Mouse (Mus musculus) ES-Bruce4 (cell line): ENCODE results near the gene Dbil5. TPM values are rescaled to one million over a fixed set of nuclear protein-coding genes. Genes with fewer than 3 reads are reported as not detected.

Experiments
- H3K27ac ChIP-seq: 2 replicates; pipeline ENCODE4 v1.5.1; 2012; ENCODE audit warnings: low read length, inconsistent platforms; ENCODE audit not compliant: insufficient read depth
- H3K27me3 ChIP-seq: 2 replicates; pipeline ENCODE4 v1.6.1; 2012; ENCODE audit warnings: mild to moderate bottlenecking, low read length, inconsistent platforms; ENCODE audit not compliant: control insufficient read depth, poor library complexity, insufficient read depth, severe bottlenecking
- H3K36me3 ChIP-seq: 2 replicates; pipeline ENCODE4 v1.6.1; 2012; ENCODE audit warnings: inconsistent platforms, mild to moderate bottlenecking, low read length, moderate library complexity; ENCODE audit not compliant: control insufficient read depth, poor library complexity, insufficient read depth, severe bottlenecking
- H3K4me1 ChIP-seq: one replicate; pipeline ENCODE4 v1.8.1; 2011; ENCODE audit warnings: low read length; ENCODE audit not compliant: control insufficient read depth, insufficient read depth
- H3K4me3 ChIP-seq: 2 replicates; pipeline ENCODE4 v1.5.1; 2011; ENCODE audit warnings: low read depth, mild to moderate bottlenecking, low read length
- H3K9ac ChIP-seq: 2 replicates; pipeline ENCODE4 v1.6.1; 2012; ENCODE audit warnings: low read depth, mild to moderate bottlenecking, inconsistent platforms; ENCODE audit not compliant: poor library complexity, severe bottlenecking
- H3K9me3 ChIP-seq: replicated peaks from 2 replicates; pipeline ENCODE4 v1.6.1; 2012; ENCODE audit warnings: mild to moderate bottlenecking, low read length, inconsistent platforms; ENCODE audit not compliant: control insufficient read depth, poor library complexity, insufficient read depth, severe bottlenecking
- CTCF ChIP-seq: IDR thresholded peaks from one replicate; pipeline ENCODE4 v1.8.1; 2011; ENCODE audit warnings: low read depth, low read length
- EP300 ChIP-seq: IDR thresholded peaks from 2 replicates; pipeline ENCODE4 v1.6.1; 2011; ENCODE audit warnings: low read depth, low read length; ENCODE audit not compliant: insufficient read depth
- POLR2A ChIP-seq: IDR thresholded peaks from one replicate; pipeline ENCODE4 v1.8.1; 2011; ENCODE audit warnings: low read length; ENCODE audit not compliant: insufficient read depth
- polyA plus RNA-seq: library from polyadenylated mRNA; stranded (reverse); fragments of >200 nt; gene quantifications from 2 replicates; pipeline ENCODE4 v1.2.4, GENCODE M21; 2011; ENCODE audit warnings: low read depth; ENCODE audit not compliant: missing spikeins, insufficient read depth, insufficient read length

Dbil5 gene
- polyA plus RNA-seq, 1 experiment, result not detected

DNA sequence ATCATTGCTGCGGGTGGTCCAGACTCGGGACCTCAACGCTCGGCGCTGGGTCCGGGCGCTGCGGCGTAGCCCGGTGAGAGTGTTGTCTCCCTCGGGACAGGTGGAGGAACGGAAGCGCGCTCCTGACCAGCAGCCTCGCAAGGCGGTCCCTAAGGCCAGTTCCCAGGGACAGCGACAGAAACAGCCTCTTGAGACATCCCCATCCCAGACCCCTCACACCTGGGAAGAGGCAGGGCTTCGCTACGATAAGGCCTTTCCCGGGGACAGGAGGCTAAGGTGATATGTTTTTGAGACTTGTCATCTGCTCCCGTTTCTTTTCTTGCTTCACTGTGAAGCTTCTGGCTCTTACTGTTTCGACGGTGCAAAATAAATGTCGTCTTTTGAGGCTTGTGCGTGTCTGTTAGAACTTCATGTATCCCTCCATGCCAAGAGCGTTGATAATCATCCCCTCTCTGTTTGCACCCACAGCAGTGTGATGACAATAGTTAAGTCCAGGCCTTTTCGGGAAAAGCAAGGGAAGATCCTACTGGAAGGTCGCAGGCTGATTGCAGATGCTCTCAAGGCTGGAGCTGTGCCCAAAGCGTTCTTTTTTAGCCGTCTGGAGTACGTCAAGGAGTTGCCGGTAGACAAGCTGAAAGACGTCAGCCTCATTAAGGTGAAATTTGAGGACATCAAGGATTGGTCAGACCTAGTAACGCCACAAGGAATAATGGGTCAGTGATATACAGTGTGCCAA lies 26.6 kb downstream of the Dbil5 start:
- H3K9me3 ChIP-seq, result no peaks in the 10 kb centered on the region
- H3K27ac ChIP-seq, result no peak overlapping the region
- TF ChIP-seq EP300 (no peak), POLR2A (no peak), CTCF (no peak)
- peak overlapping the region; percentile 82 for H3K4me3 ChIP-seq
- peak overlapping the region; percentile 75 for H3K9ac ChIP-seq
- H3K4me1 ChIP-seq, result no peaks in the 10 kb centered on the region
- no peaks in the 10 kb centered on the region for H3K27me3 ChIP-seq
- H3K36me3 ChIP-seq, result peaks cover 18% of the 10 kb centered on the region

DNA sequence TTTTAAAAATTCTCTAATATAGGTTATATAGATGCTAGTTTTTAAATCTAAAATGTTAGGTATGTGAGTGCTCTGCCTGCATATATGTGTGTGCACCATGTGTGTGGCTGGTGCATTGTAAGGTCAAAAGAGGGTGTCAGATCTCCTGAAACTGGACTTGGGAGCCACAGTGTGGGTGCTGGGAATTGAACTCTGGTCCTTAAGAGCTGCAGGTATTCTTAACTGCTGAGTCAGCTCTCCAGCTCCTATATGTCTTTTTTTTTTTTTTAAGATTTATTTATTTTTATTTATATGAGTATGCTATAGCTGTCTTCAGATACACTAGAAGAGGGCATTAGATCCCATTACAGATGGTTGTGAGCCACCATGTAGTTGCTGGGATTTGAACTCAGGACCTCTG lies 29.0 kb downstream of the Dbil5 start:
- Histone ChIP-seq H3K9me3 (no peaks in the 10 kb centered on the region), H3K27ac (no peak overlapping the region), H3K36me3 (peaks cover 5% of the 10 kb centered on the region; the same call in 1 of the 2 replicates), H3K9ac (no peak overlapping the region), H3K4me3 (no peak overlapping the region), H3K4me1 (no peaks in the 10 kb centered on the region), H3K27me3 (no peaks in the 10 kb centered on the region)
- TF ChIP-seq EP300 (no peak), POLR2A (no peak), CTCF (no peak)

DNA sequence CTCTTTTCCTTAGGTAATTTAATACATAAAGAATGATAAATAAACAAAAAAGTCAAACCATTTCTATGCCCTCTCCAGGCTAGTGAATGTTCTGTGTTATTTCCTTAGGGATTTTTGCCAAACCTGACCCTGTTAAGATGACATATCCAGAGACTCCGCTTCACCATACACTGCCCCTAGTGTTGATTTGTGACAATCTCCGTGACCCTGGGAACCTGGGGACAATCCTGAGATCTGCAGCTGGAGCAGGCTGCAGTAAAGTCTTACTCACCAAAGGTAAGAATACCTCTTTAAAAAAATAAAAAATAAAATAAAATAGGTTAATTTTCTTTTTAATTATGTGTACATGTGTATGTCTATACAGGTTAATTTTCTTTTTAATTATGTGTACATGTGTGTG lies 29.8 kb downstream of the Dbil5 start:
- no peak overlapping the region for H3K4me3 ChIP-seq
- H3K4me1 ChIP-seq, result no peaks in the 10 kb centered on the region
- TF ChIP-seq POLR2A (no peak), CTCF (no peak), EP300 (no peak)
- H3K36me3 ChIP-seq, result peaks cover 5% of the 10 kb centered on the region; the same call in 1 of the 2 replicates
- no peaks in the 10 kb centered on the region for H3K27me3 ChIP-seq
- H3K9ac ChIP-seq, result no peak overlapping the region
- H3K27ac ChIP-seq, result no peak overlapping the region
- H3K9me3 ChIP-seq, result no peaks in the 10 kb centered on the region

DNA sequence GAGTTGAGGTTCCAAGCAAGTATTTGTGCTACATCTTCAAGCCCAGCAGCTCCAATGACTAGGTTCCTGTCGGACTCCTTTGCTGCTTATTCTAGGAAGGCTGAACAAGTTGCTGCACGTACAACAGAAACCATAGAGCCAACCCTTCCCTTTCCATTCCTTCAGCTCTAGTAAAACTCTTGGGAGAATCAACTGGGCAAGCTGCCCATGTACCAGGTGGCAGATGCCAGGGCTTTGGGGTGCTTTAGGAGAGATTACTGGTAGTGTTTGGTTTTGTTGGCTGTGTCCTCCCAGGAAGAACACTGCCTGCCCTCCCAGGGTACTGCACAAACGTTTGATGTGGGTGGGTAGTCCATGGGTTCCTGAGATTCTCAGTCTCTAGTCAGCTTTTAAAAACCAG lies 34.6 kb downstream of the Dbil5 start:
- Histone ChIP-seq H3K36me3 (peaks cover 5% of the 10 kb centered on the region; the same call in 1 of the 2 replicates), H3K4me1 (no peaks in the 10 kb centered on the region), H3K9ac (no peak overlapping the region), H3K27me3 (no peaks in the 10 kb centered on the region), H3K9me3 (no peaks in the 10 kb centered on the region), H3K27ac (no peak overlapping the region), H3K4me3 (no peak overlapping the region)
- TF ChIP-seq EP300 (no peak), POLR2A (no peak), CTCF (no peak)

DNA sequence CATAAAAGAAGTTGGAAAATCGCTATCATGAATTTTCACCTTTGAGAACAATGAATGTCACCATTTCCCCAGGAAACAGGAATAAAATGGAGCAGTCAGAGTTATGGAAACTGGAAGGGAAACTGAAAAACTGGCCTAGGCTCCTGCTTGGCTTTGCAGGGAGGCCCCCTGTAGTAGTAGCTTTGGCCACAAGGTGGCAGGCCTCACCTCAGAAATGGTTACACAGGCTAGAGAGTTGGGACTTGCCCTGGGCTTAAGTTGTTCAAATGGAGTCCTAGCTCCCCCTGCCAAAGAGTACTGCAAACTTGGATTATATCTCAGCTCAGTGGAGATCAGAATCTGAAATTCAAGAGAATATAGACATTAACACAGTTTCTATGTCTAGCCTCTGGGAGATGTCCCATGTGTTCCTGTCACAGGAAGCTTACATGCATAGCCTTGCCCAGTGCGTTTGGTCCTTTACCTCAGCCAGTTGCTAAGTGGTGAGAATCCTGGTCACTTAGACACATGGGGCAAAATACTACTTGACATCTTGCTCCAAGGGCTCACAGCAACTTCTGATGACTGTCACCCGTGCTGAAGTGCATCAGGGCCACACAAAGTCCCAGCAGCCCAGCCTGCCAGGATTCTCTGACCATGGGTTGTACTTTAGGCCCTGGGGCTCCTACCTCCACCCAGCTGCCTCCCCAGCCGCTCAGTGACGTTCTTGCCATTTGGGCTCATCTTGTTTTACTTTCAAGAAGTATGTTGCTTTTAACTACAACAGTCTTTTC lies 35.9 kb downstream of the Dbil5 start:
- no peaks in the 10 kb centered on the region for H3K4me1 ChIP-seq
- H3K4me3 ChIP-seq, result no peak overlapping the region
- H3K27ac ChIP-seq, result no peak overlapping the region
- peaks cover 7% of the 10 kb centered on the region for H3K36me3 ChIP-seq
- TF ChIP-seq POLR2A, result no peak
- TF ChIP-seq CTCF, result peak; percentile 90
- TF ChIP-seq EP300, result no peak
- no peaks in the 10 kb centered on the region for H3K27me3 ChIP-seq
- no peak overlapping the region for H3K9ac ChIP-seq
- no peaks in the 10 kb centered on the region for H3K9me3 ChIP-seq

DNA sequence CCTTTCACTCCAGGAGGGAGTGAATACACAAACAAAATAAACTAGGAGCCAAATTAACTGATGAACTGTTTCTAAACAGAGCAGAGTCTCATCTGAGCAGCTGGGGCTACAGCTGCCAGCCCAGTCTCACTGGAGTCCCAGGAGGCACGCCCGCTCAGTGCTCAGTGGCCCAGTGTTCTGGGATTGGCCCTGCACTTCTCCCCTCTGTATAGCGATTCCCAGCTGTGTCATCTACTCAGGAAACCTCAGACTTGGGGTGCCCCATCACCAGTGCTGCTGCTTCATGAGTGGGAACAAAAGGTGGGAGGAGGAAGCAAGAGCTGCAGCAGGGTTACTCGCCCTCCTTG lies 36.5 kb downstream of the Dbil5 start:
- Histone ChIP-seq H3K4me1 (no peaks in the 10 kb centered on the region), H3K9me3 (no peaks in the 10 kb centered on the region), H3K27ac (no peak overlapping the region), H3K4me3 (no peak overlapping the region), H3K9ac (no peak overlapping the region), H3K27me3 (no peaks in the 10 kb centered on the region), H3K36me3 (peaks cover 8% of the 10 kb centered on the region)
- TF ChIP-seq CTCF (no peak), EP300 (no peak), POLR2A (no peak)
